9 mouse cellular contexts compared by ENCODE assay signal in the genomic region with DNA sequence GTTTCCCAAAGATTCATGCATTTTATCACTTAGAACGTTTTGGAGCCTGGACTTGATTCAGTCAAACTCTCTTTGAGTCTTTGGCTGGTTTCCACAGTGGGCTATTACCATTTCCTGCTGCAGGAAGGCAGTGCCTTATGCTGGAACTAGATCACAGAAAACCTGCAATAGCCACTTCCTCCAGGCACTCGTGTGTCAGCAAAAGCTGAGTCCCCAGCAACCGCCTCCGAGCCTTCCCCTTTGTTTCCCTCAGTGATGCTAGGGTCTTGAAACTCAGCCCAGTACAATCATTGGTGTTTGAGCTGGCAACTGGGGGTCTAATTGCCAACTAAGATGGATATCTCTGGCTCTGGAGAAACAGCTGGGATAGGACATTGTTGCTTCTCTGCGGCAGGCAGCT.
DNase-seq lines count a peak whose midpoint lies in the region; ATAC-seq lines count a peak whose summit lies in the region.
"Had no signal": no experiment of that assay in that cellular context is flagged by ENCODE, and none has a peak within 500 bp of the region (broad histone marks: within the 10 kb centered on the region; RNA-seq: fewer than 3 reads in every experiment).

No protein-coding gene starts in this region.

- peaks cover 37% of the 10 kb centered on the region for H3K4me1 ChIP-seq in neural tube, embryonic 13.5 days (replicated peaks)

- H3K4me2 ChIP-seq in neural tube, embryonic 13.5 days: no peak overlapping the region

- DNase-seq in adrenal gland, adult 2 months: peak; percentile 54
- DNase-seq in adrenal gland, adult 18-20 months (ENCODE audit: low spot score in 2 of 2): no peak
- no peak for DNase-seq in neural tube, embryonic 10.5 days (ENCODE audit: extremely low spot score, low spot score)
- peak; percentile 35 to 51 for DNase-seq in kidney, postnatal 25 days
- peak; percentile 15 for DNase-seq in mesoderm, embryonic 11.5 days (ENCODE audit: low read depth, low spot score)
- no peak for DNase-seq in right cerebral cortex, postnatal 25 days
- no peak for DNase-seq in spleen, postnatal 14 days (ENCODE audit: low spot score in 2 of 2)

- H3K9ac ChIP-seq in neural tube, embryonic 13.5 days: no peak overlapping the region

- no peaks in the 10 kb centered on the region for H3K36me3 ChIP-seq in neural tube, embryonic 13.5 days

- peak overlapping the region; percentile 38; the same call in 1 of the 2 replicates for H3K27ac ChIP-seq in neural tube, embryonic 13.5 days (replicated peaks)

- peak; percentile 29; the same call in 1 of the 2 replicates for ATAC-seq in neural tube, embryonic 13.5 days (ENCODE audit: low read depth)

- H3K27me3 ChIP-seq in neural tube, embryonic 13.5 days: no peaks in the 10 kb centered on the region

- H3K9me3 ChIP-seq in neural tube, embryonic 13.5 days: no peaks in the 10 kb centered on the region

- 31% methylated on average over 5 of the region's 5 CpGs for WGBS in neural tube, embryonic 13.5 days

- H3K4me3 ChIP-seq in neural tube, embryonic 13.5 days: no peak overlapping the region
- H3K4me3 ChIP-seq: erythroblast, embryonic 14.5 days had no signal

Comparison
In these comparisons a context has a peak if more than half of its experiments do, and no peak if none do; other contexts are left out.
1. DNase-seq: peak in adrenal gland, adult 2 months (single experiment), kidney, postnatal 25 days (2 of 2) and mesoderm, embryonic 11.5 days (single experiment); none in adrenal gland, adult 18-20 months (0 of 2), neural tube, embryonic 10.5 days (single experiment), right cerebral cortex, postnatal 25 days (single experiment) and spleen, postnatal 14 days (0 of 2).